Mouse (Mus musculus): ENCODE measurements around the gene Gm42372. TPM values are rescaled to one million over a fixed set of nuclear protein-coding genes. Genes with fewer than 3 reads are reported as not detected.

Gm42372 gene
- polyA plus RNA-seq, 1 experiment from 2014 or later, result 2.5 TPM

- Histone ChIP-seq H3K27me3 (no peaks in the 10 kb centered on the region), H3K4me2 (peak overlapping the region; percentile 66), H3K9me3 (replicated peaks) (no peaks in the 10 kb centered on the region), H3K9ac (peak overlapping the region; percentile 73), H3K4me3 (peak overlapping the region; percentile 40), H3K27ac (peak overlapping the region; percentile 51), H3K36me3 (ENCODE audit: poor library complexity, severe bottlenecking) (0 out of 2 replicates have a peak, but pooled peaks cover 8% of the 10 kb centered on the region), H3K4me1 (peaks cover 71% of the 10 kb centered on the region)
- 5% methylated on average over 20 of the region's 20 CpGs for WGBS
- no peak for ATAC-seq
Measured at GRCm38 (mm10) chr7:16994400-16994799, 11.5 kb downstream of the Gm42372 start.

- no peak for ATAC-seq
- Histone ChIP-seq H3K9ac (peak overlapping the region; percentile 73), H3K27me3 (no peaks in the 10 kb centered on the region), H3K4me2 (peak overlapping the region; percentile 66), H3K4me3 (peak overlapping the region; percentile 40), H3K27ac (0 out of 2 replicates have a peak overlapping the region, but pooled peaks have one; percentile 31), H3K9me3 (replicated peaks) (no peaks in the 10 kb centered on the region), H3K4me1 (peaks cover 68% of the 10 kb centered on the region), H3K36me3 (ENCODE audit: poor library complexity, severe bottlenecking) (0 out of 2 replicates have a peak, but pooled peaks cover 8% of the 10 kb centered on the region)
- WGBS, result 86% methylated on average over 4 of the region's 4 CpGs
Measured at GRCm38 (mm10) chr7:16995345-16995744, 12.5 kb downstream of the Gm42372 start.

DNA sequence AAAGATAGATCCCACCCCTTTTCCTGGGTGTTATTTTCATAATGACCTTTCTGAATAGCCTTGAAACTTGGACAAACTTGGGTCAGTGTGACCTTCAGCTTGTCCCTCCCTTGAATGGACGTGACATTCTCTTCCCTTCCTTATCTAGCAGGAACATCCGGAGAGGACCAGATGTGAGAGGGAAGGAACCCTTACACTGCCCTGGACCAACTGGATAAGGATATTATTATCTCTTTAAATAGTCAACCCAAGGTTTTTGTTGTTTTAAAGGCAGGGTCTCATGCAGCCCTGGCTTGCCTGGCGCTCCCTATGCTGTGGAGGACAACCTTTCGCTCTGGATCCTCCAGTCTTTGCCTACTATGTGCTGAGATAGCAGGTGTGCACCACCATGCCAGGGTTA is 16.3 kb downstream of the Gm42372 start:
- Histone ChIP-seq H3K4me1 (peaks cover 42% of the 10 kb centered on the region), H3K36me3 (ENCODE audit: poor library complexity, severe bottlenecking) (peaks cover 17% of the 10 kb centered on the region), H3K9ac (no peak overlapping the region), H3K4me3 (no peak overlapping the region), H3K4me2 (no peak overlapping the region), H3K27me3 (no peaks in the 10 kb centered on the region), H3K27ac (no peak overlapping the region), H3K9me3 (replicated peaks) (no peaks in the 10 kb centered on the region)
- peak; percentile 9; the same call in 1 of the 2 replicates for ATAC-seq
- 72% methylated on average over 4 of the region's 4 CpGs for WGBS

- 20% methylated on average over 4 of the region's 4 CpGs for WGBS
- Histone ChIP-seq H3K36me3 (ENCODE audit: poor library complexity, severe bottlenecking) (peaks cover 21% of the 10 kb centered on the region), H3K27ac (no peak overlapping the region), H3K9ac (no peak overlapping the region), H3K9me3 (replicated peaks) (no peaks in the 10 kb centered on the region), H3K27me3 (no peaks in the 10 kb centered on the region), H3K4me3 (no peak overlapping the region), H3K4me1 (peaks cover 38% of the 10 kb centered on the region), H3K4me2 (no peak overlapping the region)
- no peak for ATAC-seq
Measured at GRCm38 (mm10) chr7:16999650-17000049, 16.8 kb downstream of the Gm42372 start.

DNA sequence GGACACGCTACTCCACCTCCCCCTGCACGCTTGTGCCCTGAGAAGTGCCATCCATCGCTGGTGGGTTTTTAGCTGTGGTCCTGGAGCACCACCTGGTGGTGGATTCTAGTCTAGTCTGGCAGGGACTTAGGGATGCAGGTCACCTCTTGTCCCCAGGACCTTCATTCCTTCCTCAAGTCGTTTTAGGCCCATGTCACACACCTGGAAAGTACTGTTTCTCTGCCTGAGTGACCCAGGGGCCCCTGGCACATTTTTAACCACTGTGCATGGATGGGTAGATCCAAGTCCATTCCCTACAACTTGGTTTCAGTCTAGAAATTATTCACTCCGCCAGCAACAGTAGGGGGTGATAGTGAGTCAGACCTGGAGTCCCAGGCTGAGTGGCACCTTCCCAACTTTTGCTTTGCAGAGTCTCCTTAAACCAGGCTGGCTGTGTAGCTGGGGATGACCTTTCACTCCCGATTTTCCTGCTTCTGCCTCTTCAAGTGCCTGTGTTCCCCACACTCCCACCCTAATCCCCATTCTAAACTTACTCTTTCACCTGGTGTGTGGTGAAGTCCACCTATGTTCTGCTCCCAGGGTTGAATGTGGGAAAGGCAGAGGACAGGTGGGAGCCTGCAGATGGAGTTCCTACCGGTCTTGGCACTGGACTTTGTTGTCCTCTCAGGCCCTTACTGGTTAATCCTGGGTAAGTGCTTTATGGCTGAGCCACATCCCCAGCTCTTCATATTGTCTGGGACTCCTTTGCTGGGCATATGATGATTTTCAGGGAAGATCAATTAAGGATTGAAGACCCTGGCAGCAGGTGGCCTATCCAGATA is 19.7 kb downstream of the Gm42372 start:
- H3K4me3 ChIP-seq, result no peak overlapping the region
- H3K4me2 ChIP-seq, result no peak overlapping the region
- peaks cover 44% of the 10 kb centered on the region for H3K36me3 ChIP-seq (ENCODE audit: poor library complexity, severe bottlenecking)
- 0 out of 2 replicates have a peak overlapping the region, but pooled peaks have one; percentile 21 for H3K9ac ChIP-seq
- no peaks in the 10 kb centered on the region for H3K9me3 ChIP-seq (replicated peaks)
- H3K4me1 ChIP-seq, result peaks cover 11% of the 10 kb centered on the region; the same call in 1 of the 2 replicates
- no peak overlapping the region for H3K27ac ChIP-seq
- peak; percentile 76 for ATAC-seq
- no peaks in the 10 kb centered on the region for H3K27me3 ChIP-seq
- 10% methylated on average over 7 of the region's 7 CpGs for WGBS

- no peak overlapping the region for H3K4me2 ChIP-seq
- no peak for ATAC-seq
- peaks cover 10% of the 10 kb centered on the region; the same call in 1 of the 2 replicates for H3K4me1 ChIP-seq
- H3K9ac ChIP-seq, result no peak overlapping the region
- WGBS, result 88% methylated on average over 7 of the region's 7 CpGs
- H3K27ac ChIP-seq, result no peak overlapping the region
- no peaks in the 10 kb centered on the region for H3K27me3 ChIP-seq
- H3K4me3 ChIP-seq, result no peak overlapping the region
- H3K9me3 ChIP-seq (replicated peaks), result no peaks in the 10 kb centered on the region
- peaks cover 51% of the 10 kb centered on the region for H3K36me3 ChIP-seq (ENCODE audit: poor library complexity, severe bottlenecking)
Measured at GRCm38 (mm10) chr7:17003230-17003960, 20.5 kb downstream of the Gm42372 start.

GRCm38 (mm10) chr7:17004716-17005115 is 21.8 kb downstream of the Gm42372 start:
- Histone ChIP-seq H3K4me3 (no peak overlapping the region), H3K27me3 (no peaks in the 10 kb centered on the region), H3K4me2 (no peak overlapping the region), H3K36me3 (ENCODE audit: poor library complexity, severe bottlenecking) (peaks cover 64% of the 10 kb centered on the region), H3K9ac (no peak overlapping the region), H3K4me1 (peaks cover 5% of the 10 kb centered on the region; the same call in 1 of the 2 replicates), H3K27ac (no peak overlapping the region), H3K9me3 (replicated peaks) (no peaks in the 10 kb centered on the region)
- ATAC-seq, result no peak
- WGBS, result 85% methylated on average over 7 of the region's 7 CpGs

GRCm38 (mm10) chr7:17007300-17007699 is 24.4 kb downstream of the Gm42372 start:
- Histone ChIP-seq H3K4me1 (no peaks in the 10 kb centered on the region), H3K27ac (no peak overlapping the region), H3K9ac (no peak overlapping the region), H3K4me3 (no peak overlapping the region), H3K4me2 (no peak overlapping the region), H3K27me3 (no peaks in the 10 kb centered on the region), H3K9me3 (replicated peaks) (no peaks in the 10 kb centered on the region), H3K36me3 (ENCODE audit: poor library complexity, severe bottlenecking) (peaks cover 90% of the 10 kb centered on the region)
- ATAC-seq, result no peak
- 91% methylated on average over 4 of the region's 4 CpGs for WGBS

DNA sequence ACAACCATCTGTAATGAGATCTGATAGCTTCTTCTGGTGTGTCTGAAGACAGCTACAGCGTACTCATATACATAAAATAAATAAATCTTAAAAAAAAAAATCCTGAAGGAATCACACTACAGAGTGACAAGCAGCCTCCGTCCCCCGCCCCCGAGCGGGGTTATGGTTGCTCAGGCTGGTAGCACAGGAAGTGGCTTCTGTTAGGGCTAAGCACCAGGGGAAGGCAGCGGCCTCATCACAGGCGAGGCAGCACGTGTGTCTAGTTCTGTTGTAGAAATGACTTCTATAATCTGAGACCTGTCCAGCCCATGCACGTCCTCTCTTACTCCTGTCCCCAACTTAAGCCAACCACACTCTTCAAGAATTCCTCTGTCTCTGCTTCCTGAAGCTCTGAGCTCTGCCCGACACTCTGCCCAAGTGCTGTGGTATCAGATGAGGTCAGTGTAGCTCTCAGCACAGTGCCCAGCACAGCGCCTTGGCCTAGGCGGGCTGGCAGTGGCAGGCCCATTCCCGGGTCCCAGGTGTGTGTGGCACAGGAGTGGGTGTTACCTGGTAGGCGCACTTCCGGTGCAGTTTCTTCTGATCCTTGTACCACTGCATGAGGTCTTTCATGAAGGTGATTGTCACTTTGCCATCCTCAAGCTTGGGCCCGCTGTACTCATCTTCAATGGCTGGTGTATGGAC is 26.6 kb downstream of the Gm42372 start:
- Histone ChIP-seq H3K4me1 (no peaks in the 10 kb centered on the region), H3K36me3 (ENCODE audit: poor library complexity, severe bottlenecking) (peaks cover 100% of the 10 kb centered on the region), H3K27ac (no peak overlapping the region), H3K4me3 (no peak overlapping the region), H3K27me3 (no peaks in the 10 kb centered on the region), H3K4me2 (no peak overlapping the region), H3K9me3 (replicated peaks) (no peaks in the 10 kb centered on the region), H3K9ac (no peak overlapping the region)
- 97% methylated on average over 16 of the region's 16 CpGs for WGBS
- ATAC-seq, result no peak

GRCm38 (mm10) chr7:17010010-17010347 is 27.1 kb downstream of the Gm42372 start:
- Histone ChIP-seq H3K9ac (no peak overlapping the region), H3K27me3 (no peaks in the 10 kb centered on the region), H3K36me3 (ENCODE audit: poor library complexity, severe bottlenecking) (peaks cover 100% of the 10 kb centered on the region), H3K9me3 (replicated peaks) (no peaks in the 10 kb centered on the region), H3K4me1 (no peaks in the 10 kb centered on the region), H3K4me3 (no peak overlapping the region), H3K4me2 (no peak overlapping the region), H3K27ac (no peak overlapping the region)
- WGBS, result 94% methylated on average over 5 of the region's 5 CpGs
- ATAC-seq, result no peak

DNA sequence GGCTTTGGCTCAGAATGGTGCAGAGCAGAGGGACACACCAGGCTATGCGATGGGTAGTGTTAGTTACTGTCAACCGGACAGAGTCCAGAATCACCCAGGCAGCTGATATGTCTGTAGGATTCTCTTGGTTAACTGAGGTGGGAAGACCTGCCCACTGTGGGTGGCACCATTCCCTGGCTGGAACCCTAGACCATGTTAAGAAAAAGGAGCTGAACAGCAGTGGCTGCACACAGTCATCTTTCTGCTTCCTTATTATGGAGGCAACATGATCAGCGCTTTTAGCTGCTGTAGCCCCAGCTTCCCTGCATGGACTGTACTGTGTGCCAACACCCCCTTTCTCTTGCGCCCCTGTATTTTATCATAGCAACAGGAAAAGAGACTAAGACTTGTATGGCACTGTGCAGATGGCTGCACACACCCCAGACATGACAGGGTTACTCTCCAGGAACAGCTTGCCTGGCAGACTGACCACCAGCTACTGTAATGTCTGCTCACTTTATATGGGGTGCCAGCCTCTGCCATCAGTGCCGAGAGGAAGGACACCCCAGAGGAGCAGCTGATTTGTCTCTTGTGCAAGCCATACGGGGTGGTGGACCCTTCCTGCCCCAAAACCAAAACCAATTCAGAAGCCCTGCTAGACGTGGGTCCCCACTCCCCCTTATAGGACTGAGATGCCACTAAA is 29.2 kb downstream of the Gm42372 start:
- H3K9ac ChIP-seq, result no peak overlapping the region
- no peak for ATAC-seq
- 95% methylated on average over 7 of the region's 7 CpGs for WGBS

More for the DNA sequence above, 29.2 kb downstream of the Gm42372 start:
- Histone ChIP-seq H3K27me3 (no peaks in the 10 kb centered on the region), H3K4me1 (peaks cover 4% of the 10 kb centered on the region), H3K4me3 (no peak overlapping the region), H3K4me2 (no peak overlapping the region), H3K27ac (no peak overlapping the region), H3K36me3 (ENCODE audit: poor library complexity, severe bottlenecking) (peaks cover 99% of the 10 kb centered on the region), H3K9me3 (replicated peaks) (no peaks in the 10 kb centered on the region)
